Mouse (Mus musculus): Measurements from ENCODE around the gene Mink1.
"Not testable (repeated sequence)": the region's sequence is repeated elsewhere in the genome, so short reads cannot be mapped to it uniquely, and the experiment has no call there.

The Mink1 gene

DNA sequence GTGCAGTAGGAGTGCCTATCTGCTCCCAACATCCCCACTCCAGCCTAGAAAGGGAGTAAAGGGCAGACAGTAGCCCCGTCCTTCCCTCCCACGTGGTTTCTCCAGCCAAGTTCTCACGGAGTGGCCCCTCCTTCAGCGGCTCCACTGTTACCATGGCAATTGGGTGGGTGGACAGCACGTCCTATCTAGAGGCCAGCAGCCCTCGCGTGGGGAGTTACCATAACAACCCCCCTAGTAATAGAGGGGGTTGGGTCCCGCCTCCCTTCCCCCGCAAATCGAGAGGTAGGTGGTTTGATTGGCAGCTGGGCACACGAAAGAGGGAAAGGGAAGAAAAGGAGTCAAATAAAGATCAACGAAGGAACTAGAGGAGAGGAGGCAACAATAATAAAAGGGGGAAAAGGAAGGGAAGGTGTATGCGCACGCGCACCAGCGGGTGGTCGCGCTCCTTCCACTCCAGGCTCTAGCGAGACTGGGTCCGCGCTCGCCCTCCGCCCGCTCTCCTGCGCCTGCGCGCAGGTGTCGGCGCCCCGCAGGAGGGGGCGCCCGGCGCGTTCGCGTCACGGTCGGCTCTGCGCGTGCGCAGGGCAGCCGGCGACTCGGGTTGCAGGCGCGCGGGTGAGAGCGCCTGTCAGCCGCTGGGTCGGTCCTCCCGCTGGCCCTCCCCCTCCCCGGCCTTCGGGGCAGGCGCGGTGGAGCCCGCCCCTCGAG lies at the start of gene Mink1:
TSS of gene Mink1 (plus strand) at position 595 of the 708 bp plus-strand sequence.
- peak; percentile 96 for DNase-seq (ENCODE audit: low read depth, low spot score)

DNA sequence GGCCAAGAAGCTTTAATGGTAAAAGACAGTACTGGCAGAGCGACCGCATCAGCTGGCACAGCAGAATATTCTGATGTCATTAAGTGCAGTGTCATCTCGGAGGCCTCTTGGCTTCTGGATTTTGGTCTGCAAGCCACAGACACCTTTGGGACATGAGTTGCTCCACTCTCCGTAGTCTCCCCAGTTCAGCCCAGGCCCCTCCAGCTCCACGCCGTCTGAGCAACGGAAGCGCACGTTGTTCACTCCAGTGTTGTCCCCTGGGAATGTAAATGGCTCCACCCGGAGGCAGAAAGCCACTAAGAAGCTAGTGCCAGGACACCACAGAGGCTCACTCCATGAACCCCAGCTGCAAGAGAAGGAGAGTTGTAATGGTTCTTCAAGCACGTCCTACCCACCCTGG lies 49.2 kb upstream of the Mink1 start:
- DNase-seq (ENCODE audit: low read depth, low spot score): no peak

GRCm38 (mm10) chr11:70514288-70514687 lies 48.4 kb upstream of the Mink1 start, which contains the start of gene Vmo1:
Gene Vmo1 (minus strand): TSS chr11:70514616.
- no peak for DNase-seq (ENCODE audit: low read depth, low spot score)

DNA sequence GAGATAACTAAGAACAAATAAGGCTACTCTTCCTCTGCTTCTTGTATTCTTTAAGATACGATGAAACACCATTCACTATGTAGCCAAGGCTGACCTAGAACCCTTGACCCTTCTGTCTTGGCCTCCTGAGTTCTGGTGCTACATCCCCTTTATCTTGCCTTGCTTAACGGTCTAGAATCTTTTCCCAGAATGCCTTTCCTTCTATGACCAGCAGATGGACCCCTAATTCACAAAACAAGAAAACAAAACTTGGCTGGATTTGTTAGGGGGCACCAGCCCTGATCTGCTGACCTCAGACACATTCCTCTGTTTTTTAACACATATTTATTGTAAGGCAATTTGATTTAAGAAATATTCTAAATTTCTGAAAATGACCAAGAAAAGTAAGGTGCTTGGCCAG lies 46.3 kb upstream of the Mink1 start:
- DNase-seq (ENCODE audit: low read depth, low spot score): peak; percentile 75

- no peak for DNase-seq (ENCODE audit: low read depth, low spot score)
Measured at GRCm38 (mm10) chr11:70518436-70518835, 44.2 kb upstream of the Mink1 start.

GRCm38 (mm10) chr11:70518923-70519322 lies 43.8 kb upstream of the Mink1 start, which contains the start of gene Gltpd2:
Gene Gltpd2 (plus strand): TSS chr11:70519196.
- no peak for DNase-seq (ENCODE audit: low read depth, low spot score)

DNA sequence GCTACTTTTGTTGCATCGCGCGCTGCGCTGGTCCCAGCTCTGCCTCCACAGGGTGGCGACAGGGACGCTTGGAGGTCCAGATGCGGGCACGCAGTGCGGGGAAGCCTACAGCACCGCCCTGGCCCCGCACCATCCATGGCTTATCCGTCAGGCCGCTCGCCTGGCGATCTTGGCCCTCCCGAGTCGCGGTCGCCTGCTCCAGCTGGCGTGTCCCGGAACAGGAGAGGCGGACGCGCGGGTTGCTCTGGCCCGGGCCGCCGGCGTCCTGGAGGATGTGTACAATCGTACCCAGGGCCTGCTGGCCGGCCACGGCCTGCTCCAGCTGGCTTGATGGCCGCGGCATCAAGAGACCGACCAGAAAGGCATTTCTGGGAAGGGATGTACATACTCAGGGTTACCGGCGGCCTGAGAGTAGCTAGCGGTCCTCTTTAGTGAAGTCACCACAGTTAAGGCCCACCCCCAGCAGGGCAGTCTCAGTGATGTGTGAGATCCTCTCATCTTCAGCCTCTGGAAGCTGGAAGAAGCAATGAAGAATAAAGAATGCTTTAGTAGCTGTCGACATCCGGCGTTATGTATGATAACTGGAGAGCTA lies 42.4 kb upstream of the Mink1 start:
- DNase-seq (ENCODE audit: low read depth, low spot score): peak; percentile 39

DNA sequence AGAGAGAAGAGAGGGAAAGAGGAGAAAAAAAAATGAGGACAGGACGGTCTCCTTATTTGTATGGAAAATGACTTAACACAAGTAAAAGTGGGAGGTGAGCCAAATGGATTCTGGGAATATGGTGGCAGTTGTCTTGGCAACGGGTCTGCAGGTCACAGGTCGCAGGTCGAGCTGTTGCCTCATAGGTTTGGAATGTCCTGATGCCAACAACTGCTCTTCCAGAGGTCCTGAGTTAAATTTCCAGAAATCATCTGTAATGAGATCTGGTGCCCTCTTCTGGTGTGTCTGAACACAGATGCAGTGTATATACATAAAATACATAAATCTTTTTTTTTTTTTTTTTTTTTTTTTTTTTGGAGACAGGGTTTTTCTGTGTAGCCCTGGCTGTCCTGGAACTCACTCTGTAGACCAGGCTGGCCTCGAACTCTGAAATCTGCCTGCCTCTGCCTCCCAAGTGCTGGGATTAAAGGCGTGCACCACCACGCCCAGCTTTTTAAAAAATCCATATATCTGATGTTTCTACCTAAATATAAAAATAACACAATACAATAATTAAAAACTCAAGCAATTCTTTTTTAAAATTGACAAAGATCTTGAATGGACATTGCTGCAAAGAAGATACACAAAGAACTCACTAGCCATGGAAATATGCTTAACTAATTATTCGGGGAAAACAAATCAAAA lies 39.2 kb upstream of the Mink1 start:
- not testable (repeated sequence) for DNase-seq (ENCODE audit: low read depth, low spot score)

GRCm38 (mm10) chr11:70524782-70525181 lies 37.9 kb upstream of the Mink1 start:
- DNase-seq (ENCODE audit: low read depth, low spot score): no peak

GRCm38 (mm10) chr11:70525184-70525678 lies 37.5 kb upstream of the Mink1 start, which contains the start of gene Psmb6:
Gene Psmb6 (plus strand): TSS chr11:70525367.
- peak; percentile 100 for DNase-seq (ENCODE audit: low read depth, low spot score)

GRCm38 (mm10) chr11:70525726-70526125 lies 37.0 kb upstream of the Mink1 start:
- DNase-seq (ENCODE audit: low read depth, low spot score): no peak

- DNase-seq (ENCODE audit: low read depth, low spot score): no peak
Measured at GRCm38 (mm10) chr11:70526211-70526610, 36.5 kb upstream of the Mink1 start.

DNA sequence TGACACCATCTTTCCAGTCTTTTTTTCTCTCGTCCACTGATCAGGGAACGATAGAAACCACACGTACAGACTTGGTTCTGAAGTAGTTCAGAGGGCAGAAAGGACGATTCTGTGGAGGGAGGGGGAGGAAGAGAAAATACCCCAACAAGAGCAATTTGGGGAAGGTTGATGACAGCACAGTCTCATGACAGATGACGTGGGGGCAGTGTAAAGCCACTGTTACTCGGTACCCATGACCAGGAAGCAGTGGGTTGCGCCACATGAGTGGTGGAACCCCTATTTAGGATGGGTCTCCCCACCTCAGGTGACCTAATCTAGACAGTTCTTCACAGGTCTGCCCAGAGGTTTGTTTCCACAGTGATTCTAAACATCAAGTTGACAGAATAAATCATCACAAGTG lies 34.1 kb upstream of the Mink1 start:
- DNase-seq (ENCODE audit: low read depth, low spot score): no peak

- not testable (repeated sequence) for DNase-seq (ENCODE audit: low read depth, low spot score)
Measured at GRCm38 (mm10) chr11:70531065-70531464, 31.6 kb upstream of the Mink1 start.

DNA sequence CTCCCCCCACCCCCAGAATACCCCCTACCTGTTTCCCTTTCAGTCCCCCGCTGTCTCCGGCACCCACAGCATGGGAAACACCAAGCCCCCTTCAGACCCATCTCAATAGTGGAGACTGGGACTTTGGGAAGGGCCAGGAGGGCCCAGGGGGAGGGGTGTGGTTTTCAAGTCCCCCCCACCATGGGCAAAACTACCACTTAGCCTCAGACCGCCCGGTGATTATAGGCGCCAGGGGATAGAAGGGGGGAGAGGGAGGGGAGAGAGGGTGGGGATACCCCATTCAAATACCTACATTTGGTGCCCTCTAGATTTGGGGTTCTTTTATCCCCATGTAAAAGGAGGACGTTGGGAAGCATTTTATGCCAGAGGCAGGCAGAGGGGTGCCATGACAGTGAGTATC lies 29.8 kb upstream of the Mink1 start, which contains the start of gene Gm40193:
TSS of gene Gm40193 (minus strand) at position 101 of the 400 bp plus-strand sequence.
- no peak for DNase-seq (ENCODE audit: low read depth, low spot score)

DNA sequence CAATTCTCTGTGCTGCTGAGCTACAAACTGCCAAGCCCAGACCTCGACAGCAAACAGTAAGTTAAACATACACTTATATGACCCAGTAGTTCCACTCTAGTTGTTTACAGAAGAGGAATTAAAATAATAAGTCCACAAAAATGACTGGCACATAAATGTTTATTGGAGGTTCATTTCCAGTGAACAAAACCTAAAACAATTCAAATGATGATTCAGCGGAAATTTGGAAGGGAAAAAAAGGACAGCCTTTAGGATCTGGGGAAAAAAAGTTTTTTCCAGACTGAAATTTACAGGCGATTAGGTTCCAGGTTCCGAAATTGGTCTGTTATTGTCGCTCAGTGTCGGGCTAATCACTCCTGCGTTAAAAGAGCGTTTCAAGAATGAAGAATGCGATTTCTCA lies 23.3 kb upstream of the Mink1 start:
- no peak for DNase-seq (ENCODE audit: low read depth, low spot score)

DNA sequence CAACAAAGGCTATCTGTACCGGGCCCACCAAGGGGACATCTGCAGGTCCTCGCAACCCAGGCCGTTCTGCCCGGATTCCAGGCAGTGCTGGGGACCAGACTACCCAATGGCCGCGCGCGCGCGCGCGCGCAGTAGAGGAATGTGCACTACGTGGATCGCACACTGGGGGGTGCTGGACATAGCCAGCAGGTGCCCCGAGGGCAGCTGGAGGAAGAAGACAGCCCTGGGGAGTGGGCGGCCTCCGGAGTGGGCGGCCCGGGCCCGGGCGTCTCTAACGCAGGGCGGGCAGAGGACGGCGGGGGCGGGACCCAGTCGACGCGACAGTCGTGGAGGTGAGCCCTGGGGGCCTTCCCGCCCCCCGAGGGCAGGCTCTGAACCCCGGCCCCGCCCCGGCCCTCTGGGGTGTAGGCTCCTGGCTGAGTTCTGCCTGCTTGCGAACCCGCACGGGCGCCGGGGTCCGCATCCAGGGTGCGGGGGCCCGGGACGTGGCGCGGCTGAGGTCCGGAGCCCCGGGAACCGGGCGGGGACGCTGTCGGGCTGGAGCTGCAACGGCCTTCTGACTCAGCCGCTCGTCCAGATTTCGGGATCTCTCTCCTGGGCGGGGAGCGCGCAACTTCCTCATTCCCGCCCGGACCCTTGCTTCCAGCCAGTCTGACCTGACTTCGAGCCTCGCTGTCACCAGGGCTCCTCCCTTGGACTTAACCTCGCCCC lies 22.6 kb upstream of the Mink1 start, which contains the start of gene Pld2:
TSS of gene Pld2 (plus strand) at position 188 of the 711 bp plus-strand sequence.
- peak; percentile 86 for DNase-seq (ENCODE audit: low read depth, low spot score)

GRCm38 (mm10) chr11:70540928-70541327 lies 21.8 kb upstream of the Mink1 start:
- DNase-seq (ENCODE audit: low read depth, low spot score): no peak

DNA sequence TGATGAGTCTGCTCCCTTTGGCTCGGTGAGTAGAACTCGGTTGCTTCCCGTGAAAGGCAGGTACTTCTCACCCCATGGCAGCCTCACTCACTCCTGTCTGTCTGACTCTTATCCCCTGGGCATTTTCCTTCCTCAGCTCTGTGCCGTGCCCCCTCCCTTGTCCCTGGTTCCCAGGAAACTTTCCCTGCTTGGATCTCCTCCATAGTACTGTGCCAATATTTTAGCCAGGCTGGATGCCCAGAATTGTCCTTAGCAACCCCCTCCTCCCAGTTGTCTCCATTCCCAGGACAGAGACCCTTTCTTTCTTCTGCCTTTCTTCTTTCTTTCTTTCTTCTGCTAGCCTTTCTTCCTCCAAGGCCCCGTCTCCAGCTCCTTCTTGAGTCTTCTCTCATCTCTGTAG lies 21.3 kb upstream of the Mink1 start:
- DNase-seq (ENCODE audit: low read depth, low spot score): no peak

- DNase-seq (ENCODE audit: low read depth, low spot score): no peak
Measured at GRCm38 (mm10) chr11:70544496-70544895, 18.2 kb upstream of the Mink1 start.

- no peak for DNase-seq (ENCODE audit: low read depth, low spot score)
Measured at GRCm38 (mm10) chr11:70551526-70551925, 11.2 kb upstream of the Mink1 start.

GRCm38 (mm10) chr11:70553940-70554339 lies 8.7 kb upstream of the Mink1 start:
- DNase-seq (ENCODE audit: low read depth, low spot score): no peak
